Mouse (Mus musculus) adrenal gland, adult 2 months (tissue): ENCODE results near the gene Gm14862. TPM values are rescaled to one million over a fixed set of nuclear protein-coding genes. Genes with fewer than 3 reads are reported as not detected.
A peak's percentile ranks its signal among the peaks of the same experiment; 100 is the strongest.

Experiments used
- DNase-seq: peaks from one replicate; pipeline ENCODE4 v3.0.0; 2021
- polyA plus RNA-seq: library from polyadenylated mRNA; depleted of rRNA; stranded (reverse); fragments of >200 nt; gene quantifications from 2 replicates; pipeline ENCODE4 v1.2.3, GENCODE M21; 2012; rRNA removed
- total RNA-seq, 2 experiments: library from RNA; stranded (reverse); gene quantifications; 2 replicates each; pipeline ENCODE4 v1.2.3; 2021

The Gm14862 gene
- total and polyA plus RNA-seq, 3 experiments: not detected

GRCm38 (mm10) chrX:9222412-9223221 lies 34.1 kb downstream of the Gm14862 start:
- peak; percentile 46 for DNase-seq

GRCm38 (mm10) chrX:9221736-9222135 lies 35.0 kb downstream of the Gm14862 start:
- no peak for DNase-seq

DNA sequence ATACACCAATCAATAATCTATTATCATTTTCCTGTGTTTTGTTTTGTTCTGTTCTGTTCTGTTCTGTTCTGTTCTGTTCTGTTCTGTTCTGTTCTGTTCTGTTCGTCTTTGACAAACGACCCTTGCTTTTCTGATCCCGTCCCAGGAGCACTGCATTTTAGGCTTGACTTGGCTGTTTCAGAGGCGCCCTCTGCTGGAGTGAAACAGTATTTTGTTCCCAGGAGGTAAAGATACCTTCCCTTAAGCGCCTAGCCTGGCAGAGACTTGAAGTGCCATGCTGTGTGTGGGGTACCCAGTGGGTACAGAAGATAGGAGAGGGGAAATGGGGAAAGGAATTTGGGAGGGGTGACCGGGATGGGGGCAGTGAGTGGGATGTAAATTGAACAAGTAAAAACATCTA lies 35.5 kb downstream of the Gm14862 start:
- DNase-seq: peak; percentile 12

- no peak for DNase-seq
These were observed 37.1 kb downstream of the Gm14862 start for GRCm38 (mm10) chrX:9219570-9219969.

- no peak for DNase-seq
These were observed 40.5 kb downstream of the Gm14862 start for GRCm38 (mm10) chrX:9216244-9216643.

GRCm38 (mm10) chrX:9205121-9205520 lies 51.6 kb downstream of the Gm14862 start:
- DNase-seq: no peak

DNA sequence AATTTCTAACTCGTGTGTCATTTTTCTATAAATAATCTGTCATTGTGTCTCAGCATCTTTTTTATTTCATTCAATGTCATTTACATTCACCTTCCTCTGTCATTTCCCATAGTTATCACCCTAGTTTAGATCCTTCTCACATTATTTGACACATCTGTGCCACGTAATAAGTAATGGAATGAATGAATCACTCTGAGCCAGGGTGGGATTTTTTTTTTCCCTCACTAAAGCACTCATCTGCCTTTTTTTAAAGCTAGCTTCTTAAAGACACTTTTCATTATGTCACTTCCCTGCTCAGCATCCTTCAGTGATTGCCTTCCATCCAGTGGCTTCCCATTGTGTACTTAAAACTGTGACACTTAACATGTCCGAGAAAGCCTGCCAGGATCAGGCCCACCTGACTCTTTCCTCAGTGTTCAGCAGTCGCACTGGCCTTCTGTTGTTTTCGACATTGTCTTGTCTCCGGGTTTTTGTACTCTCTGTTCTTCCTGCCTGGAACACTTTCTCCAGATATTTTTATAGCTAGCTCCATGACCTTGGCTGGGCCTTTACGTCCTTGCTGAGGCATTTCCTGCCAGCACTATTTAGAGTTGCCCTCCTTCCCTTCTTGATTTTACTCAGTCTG lies 53.8 kb downstream of the Gm14862 start:
- peak; percentile 28 for DNase-seq

- DNase-seq: peak; percentile 5
These were observed 54.7 kb downstream of the Gm14862 start for GRCm38 (mm10) chrX:9201954-9202353.

Other genes starting within 250 kb of the Gm14862 start
- not detected for gene Fthl17e, start 223.4 kb downstream of the Gm14862 start, total RNA-seq
- gene Fthl17e, start 223.4 kb downstream of the Gm14862 start, polyA plus RNA-seq: not detected in 2 replicates
- gene Fthl17f, start 193.9 kb downstream of the Gm14862 start, total RNA-seq: not detected
- not detected in 2 replicates for gene Fthl17f, start 193.9 kb downstream of the Gm14862 start, polyA plus RNA-seq
- gene 4930402K13Rik, start 152.3 kb downstream of the Gm14862 start, total RNA-seq: not detected
- gene 4930402K13Rik, start 152.3 kb downstream of the Gm14862 start, polyA plus RNA-seq: not detected in 2 replicates
- 1 to 10 TPM; 2.4 TPM for gene Lancl3, start 57.0 kb downstream of the Gm14862 start, total RNA-seq
- 1.9 and 2.1 TPM in 2 replicates for gene Lancl3, start 57.0 kb downstream of the Gm14862 start, polyA plus RNA-seq
- gene Xk, start 15.9 kb upstream of the Gm14862 start, total RNA-seq: 1 to 10 TPM; 1.7 to 1.9 TPM
- gene Xk, start 15.9 kb upstream of the Gm14862 start, polyA plus RNA-seq: 0.62 and 0.66 TPM in 2 replicates
- not detected for gene H2al1m, start 26.9 kb upstream of the Gm14862 start, total RNA-seq
- gene H2al1m, start 26.9 kb upstream of the Gm14862 start, polyA plus RNA-seq: 0.31 TPM in 1 of 2 replicates, not detected in the other
- gene H2al1k, start 93.7 kb upstream of the Gm14862 start, total RNA-seq: not detected
- not detected in 2 replicates for gene H2al1k, start 93.7 kb upstream of the Gm14862 start, polyA plus RNA-seq
- 10 to 100 TPM; 13.1 to 20.2 TPM for gene Cybb, start 230.9 kb upstream of the Gm14862 start, total RNA-seq
- gene Cybb, start 230.9 kb upstream of the Gm14862 start, polyA plus RNA-seq: 0.44 and 0.48 TPM in 2 replicates